Mouse (Mus musculus) adrenal gland, postnatal 36 days (tissue): Measurements from ENCODE around the gene Psma4. TPM values are rescaled to one million over a fixed set of nuclear protein-coding genes. Genes with fewer than 3 reads are reported as not detected.
A peak's percentile ranks its signal among the peaks of the same experiment; 100 is the strongest.

Source experiments
- DNase-seq, 2 experiments: peaks; one replicate each; pipeline ENCODE4 v3.0.0; 2021; ENCODE audit warnings: mixed read lengths in 1 of 2
- long read RNA-seq, 2 experiments: library from polyadenylated mRNA; stranded (forward); transcript quantifications; one replicate each; pipeline ENCODE4 v2.0.0; 2021; ENCODE audit warnings: borderline sequencing depth in 2 of 2
- total RNA-seq, 2 experiments: library from RNA; stranded (reverse); gene quantifications; 2 replicates each; pipeline ENCODE4 v1.2.3; 2021

Psma4 gene
- 100 to 1,000 TPM; 186 to 193 TPM for total RNA-seq
- long read RNA-seq, experiment 1, transcript Psma4-201 (9 exons, 1,165 nt), result major isoform, 127 of 143 reads
- long read RNA-seq, experiment 1, partial matches to known transcripts, result 8 of 143 reads
- long read RNA-seq, experiment 1, other reads (novel, unspliced or antisense), result 7 of 143 reads
- long read RNA-seq, experiment 2, transcript Psma4-201 (9 exons, 1,165 nt), result major isoform, 32 of 36 reads
- long read RNA-seq, experiment 2, partial matches to known transcripts, result 2 of 36 reads
- long read RNA-seq, experiment 2, other reads (novel, unspliced or antisense), result 2 of 36 reads

GRCm38 (mm10) chr9:54950575-54951321 lies at the start of gene Psma4, which contains the start of gene AY074887:
TSS of gene Psma4 (plus strand) at chr9:54950790.
TSS of gene AY074887 (minus strand) at chr9:54950998.
- DNase-seq, result peak; percentile 94 to 97

GRCm38 (mm10) chr9:54909446-54909845 lies 41.1 kb upstream of the Psma4 start:
- no peak for DNase-seq

GRCm38 (mm10) chr9:54915576-54915975 lies 35.0 kb upstream of the Psma4 start:
- no peak for DNase-seq

DNA sequence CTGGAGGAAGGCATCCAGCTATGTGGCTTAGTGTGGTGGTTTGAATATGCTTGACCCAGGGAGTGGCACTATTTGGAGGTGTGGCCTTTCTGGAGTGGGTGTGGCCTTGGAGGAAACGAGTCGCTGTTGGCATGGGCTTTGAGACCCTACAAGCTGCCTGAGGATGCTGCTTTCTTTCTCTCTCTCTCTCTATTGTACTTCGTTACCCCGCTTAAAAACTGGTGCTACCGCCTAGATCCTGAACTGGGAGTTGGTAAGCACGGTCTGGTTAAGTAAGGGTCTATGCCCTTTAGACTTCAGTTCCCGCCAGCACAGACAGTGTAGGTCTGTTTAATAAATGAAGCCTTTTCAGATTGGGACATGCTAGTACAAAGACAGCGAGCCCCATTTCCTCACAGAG lies 34.2 kb upstream of the Psma4 start:
- no peak for DNase-seq

- peak; percentile 86 to 92 for DNase-seq
Observed at GRCm38 (mm10) chr9:54917010-54917677, 33.4 kb upstream of the Psma4 start, which contains the start of gene Hykk. TSS of gene Hykk (plus strand) at chr9:54917283.

GRCm38 (mm10) chr9:54918191-54918590 lies 32.4 kb upstream of the Psma4 start:
- no peak for DNase-seq

DNA sequence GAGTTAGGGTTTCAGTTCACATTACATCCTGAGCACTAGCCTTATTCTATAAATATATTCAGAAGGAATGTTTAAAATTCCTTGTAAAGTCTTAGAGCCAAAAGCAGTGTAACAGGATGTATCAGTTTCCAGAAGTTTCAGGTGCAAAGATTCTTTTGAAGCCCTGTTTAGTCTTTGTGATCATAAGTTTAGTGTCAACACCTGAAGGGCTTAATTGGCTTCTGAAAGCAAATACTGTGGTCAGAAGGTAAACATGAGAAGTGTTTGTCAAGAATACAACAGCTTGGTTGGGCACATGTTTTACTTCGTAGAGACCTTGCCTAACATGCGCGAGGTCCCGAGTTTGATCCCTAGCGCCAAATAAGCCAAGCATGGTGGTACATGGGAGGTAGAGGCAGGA lies 31.8 kb upstream of the Psma4 start:
- DNase-seq, result no peak

GRCm38 (mm10) chr9:54919946-54920345 lies 30.6 kb upstream of the Psma4 start:
- DNase-seq, result no peak

DNA sequence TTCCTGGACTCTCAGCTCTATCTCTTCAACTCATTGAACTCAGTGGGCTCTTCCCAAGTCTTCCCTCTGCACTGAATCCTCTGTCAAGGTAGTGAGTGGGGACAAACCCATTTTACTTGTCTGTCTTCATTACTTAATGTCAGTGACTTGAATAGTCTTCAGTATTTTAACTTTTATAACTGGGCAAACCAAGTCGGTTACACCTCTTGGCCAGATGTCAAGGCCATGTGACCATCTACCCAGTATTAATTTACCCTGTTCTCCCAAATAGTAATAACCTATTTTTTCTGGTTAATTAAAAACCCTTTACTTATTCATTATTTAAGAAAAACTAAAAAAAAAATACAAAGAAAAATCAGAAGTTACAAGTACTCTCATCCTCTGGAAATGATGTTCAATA lies 19.8 kb upstream of the Psma4 start:
- DNase-seq, result no peak

DNA sequence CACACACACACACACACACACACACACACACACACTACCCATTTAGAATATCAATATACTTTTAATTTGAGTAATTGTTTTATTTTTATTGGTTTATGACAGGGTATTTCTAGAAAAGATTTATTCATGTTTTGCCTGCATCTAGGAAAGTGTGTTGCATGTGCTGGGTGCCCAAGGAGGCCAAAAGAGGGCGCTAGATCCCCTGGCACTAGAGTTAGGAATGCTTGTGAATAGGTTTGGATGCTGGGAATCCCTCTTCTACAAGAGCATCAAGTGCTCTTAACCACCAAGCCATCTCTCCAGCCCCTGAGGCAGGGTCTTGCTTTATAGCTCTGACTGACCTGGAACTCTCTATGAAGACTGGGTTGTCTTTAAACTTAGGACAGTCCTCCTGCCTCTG lies 18.8 kb upstream of the Psma4 start:
- DNase-seq, result no peak

DNA sequence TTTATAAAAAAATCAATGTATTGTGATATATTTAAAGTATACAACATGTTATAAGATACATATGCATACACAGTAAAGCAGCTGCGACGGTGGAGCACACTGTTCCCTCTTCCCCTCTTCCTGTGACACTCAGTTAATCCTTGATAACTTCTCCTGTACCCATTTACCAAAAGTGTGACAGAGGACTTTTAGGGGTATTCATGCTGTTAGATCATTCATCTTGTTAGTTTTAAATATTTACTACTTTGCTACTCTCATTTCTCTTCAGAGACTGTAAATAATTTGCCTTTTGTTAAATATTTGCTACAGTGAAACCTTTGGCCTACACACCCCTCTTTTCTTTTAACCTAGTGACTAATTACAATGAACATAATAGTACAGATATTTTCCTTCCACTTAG lies 18.2 kb upstream of the Psma4 start:
- no peak for DNase-seq

DNA sequence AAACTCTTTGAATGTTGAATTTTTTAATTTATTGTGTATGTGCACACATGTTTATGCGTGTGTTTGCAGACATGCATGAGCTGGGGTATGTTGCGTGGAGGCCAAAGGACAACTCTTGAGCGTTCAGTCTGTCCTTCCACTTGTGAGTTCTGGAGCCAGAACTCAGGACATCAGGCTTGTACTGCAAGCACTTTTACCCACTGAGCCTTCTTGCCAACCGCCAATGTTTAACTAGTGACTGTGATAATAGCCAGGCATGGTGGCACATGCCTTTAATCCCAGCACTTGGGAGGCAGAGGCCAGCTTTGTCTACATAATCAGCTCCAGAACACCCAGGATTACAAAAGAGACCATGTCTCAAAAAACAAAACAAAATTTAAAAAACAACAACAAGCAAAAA lies 8.5 kb upstream of the Psma4 start:
- DNase-seq, result no peak

- peak in 1 of 2 experiments; percentile 21 for DNase-seq
Observed at GRCm38 (mm10) chr9:54944467-54944866, 6.1 kb upstream of the Psma4 start.

- DNase-seq, result no peak
Observed at GRCm38 (mm10) chr9:54946256-54946655, 4.3 kb upstream of the Psma4 start.

DNA sequence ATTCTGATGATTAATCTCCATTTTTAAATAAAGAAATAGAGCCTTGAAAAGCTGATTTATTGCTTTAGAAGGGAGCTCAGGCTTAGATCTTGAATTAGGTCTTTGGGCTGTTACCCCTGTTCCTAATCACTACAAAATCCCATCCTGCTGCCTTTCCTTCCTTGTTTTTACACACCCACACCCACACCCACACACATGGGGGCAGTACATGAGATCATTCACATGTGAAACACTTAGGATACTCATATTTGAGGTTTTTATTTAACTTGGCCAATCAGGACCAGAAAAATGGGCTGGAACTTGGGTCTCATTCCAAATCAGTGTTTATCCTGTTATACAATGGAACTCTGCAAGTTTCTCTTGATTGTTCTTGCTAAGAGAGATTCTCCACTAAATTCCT lies 1.1 kb upstream of the Psma4 start:
- no peak for DNase-seq

DNA sequence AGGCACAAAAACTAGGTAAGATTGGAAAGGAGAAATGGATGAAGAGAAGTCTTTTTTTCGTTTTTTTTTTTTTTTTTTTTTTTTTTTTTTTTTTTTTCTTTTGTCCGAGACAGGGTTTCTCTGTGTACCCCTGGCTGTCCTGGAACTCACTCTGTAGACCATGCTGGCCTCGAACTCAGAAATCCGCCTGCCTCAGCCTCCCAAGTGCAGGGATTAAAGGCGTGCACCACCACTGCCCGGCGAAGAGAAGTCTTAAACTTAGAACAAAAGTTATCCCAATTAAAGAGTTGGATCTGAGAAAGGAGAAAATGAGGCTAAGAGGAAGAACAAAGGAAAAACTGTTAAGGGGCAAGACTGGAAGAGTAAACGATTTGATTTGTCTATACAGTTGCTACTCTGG lies 428 bp upstream of the Psma4 start:
- peak; percentile 8 to 14 for DNase-seq

DNA sequence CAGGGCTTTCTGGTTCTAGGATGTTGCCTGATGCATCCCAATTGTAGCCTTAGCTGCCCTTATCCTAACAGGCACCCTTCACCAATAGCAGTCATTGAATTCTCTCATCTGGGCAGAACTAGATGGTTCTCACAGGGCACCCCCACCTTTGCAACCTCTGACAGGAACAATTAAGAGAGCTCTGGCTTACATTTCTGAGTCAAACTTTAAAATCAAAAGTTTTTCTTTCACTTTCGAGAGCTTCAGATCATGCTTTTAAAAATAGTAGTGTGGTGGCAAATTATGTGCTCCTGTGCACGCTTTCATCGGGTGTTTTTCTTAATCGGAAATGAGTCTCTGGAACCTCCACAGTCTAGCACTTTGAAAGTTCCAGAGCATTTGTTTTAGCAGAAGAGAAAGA lies 10.5 kb downstream of the Psma4 start:
- DNase-seq, result no peak

GRCm38 (mm10) chr9:54963669-54964068 lies 13.1 kb downstream of the Psma4 start:
- no peak for DNase-seq

- DNase-seq, result no peak
Observed at GRCm38 (mm10) chr9:54969972-54970637, 19.5 kb downstream of the Psma4 start.

GRCm38 (mm10) chr9:54980674-54981073 lies 30.1 kb downstream of the Psma4 start, which contains the start of gene Chrna5:
TSS of gene Chrna5 (plus strand) at chr9:54980880.
- DNase-seq, result no peak

- DNase-seq, result peak; percentile 15 to 35
Observed at GRCm38 (mm10) chr9:54981291-54982191, 31.0 kb downstream of the Psma4 start.
